Mouse (Mus musculus) ovary, postnatal 14 days (tissue): ENCODE results near the gene Prlr.

Source experiments
- DNase-seq: peaks from one replicate; pipeline ENCODE4 v3.0.0; 2022; ENCODE audit warnings: low spot score

The Prlr gene

DNA sequence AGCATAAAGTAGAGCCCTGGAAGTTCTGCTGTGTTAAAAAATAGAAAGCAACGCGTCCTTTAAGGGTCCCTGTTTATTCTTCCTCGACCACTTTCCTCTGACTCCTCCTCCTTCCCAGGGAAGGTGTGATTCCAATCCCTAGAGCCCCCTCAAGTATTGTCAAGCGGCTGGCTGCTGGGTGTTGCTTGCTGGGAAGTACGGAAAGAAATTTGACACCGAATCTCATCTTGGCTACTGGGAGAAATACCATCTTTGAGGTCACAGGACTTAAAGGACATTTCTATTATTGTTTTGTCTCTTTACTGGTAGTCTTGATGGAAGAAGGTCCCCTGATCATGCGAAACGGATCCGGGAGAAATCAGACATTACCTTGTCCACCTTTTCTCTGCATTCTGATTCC, at the start of gene Prlr:
TSS of gene Prlr (plus strand) at position 156 of the 400 bp plus-strand sequence.
- DNase-seq = no peak

DNA sequence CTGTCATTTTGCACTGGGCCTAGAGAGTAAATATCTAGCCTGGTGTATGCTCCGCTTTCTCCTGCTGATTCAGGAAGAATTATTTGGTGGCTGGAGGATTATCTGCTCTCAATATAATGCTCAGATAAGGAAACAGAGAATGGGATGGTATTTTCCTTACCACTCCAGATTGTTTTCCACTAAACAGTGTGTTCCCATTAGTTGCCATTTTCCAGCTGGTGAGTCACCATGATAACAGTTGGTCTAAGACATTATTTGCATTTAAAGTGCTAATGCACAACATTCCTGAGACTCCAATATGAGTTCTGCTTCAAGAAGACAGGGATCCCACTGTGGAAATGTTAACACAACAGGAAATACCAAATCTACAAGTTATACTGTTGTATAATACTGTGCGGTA, 43.3 kb upstream of the Prlr start:
- no peak for DNase-seq

DNA sequence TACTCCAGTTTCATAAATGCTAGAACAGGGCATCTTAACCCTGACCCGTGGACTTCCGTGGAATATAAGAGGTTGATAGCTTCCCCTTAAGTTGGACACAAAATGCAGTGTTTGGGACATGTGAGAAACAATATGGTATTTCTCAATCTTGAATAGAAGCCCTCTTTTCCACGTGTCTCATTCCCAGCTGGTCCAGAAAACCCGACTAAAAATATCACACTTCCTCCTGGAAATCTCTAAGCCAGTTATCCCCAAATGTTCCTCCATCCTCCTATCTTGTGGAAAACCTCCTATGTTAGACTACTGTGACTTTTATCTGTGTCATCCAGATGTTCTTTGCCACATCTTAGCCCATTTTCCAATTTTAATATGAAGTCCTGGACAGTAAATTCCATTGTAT, 42.1 kb upstream of the Prlr start:
- DNase-seq = no peak

- DNase-seq = no peak
These were observed 32.5 kb upstream of the Prlr start for GRCm38 (mm10) chr15:10144520-10144919.

- DNase-seq = no peak
These were observed 28.8 kb upstream of the Prlr start for GRCm38 (mm10) chr15:10148196-10148595.

DNA sequence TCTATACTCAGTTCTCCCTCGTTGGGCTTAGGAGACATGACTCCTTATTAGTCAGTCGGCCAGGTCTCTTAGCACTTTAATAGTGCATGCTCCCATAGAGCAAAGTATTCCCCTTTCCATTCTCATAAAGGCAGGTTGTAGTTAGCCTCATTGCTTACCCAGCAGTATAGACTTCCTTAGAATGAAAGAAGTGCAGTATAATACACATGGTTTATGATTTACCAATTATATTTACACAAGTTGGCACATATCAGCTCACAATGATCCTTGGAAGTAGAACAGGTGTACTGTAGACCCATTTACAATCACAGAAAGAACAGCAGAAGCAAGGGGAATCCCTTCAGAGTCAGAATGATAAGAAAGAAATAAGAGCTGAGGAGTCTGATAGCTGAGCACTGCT, 16.4 kb upstream of the Prlr start:
- DNase-seq = no peak

- DNase-seq = no peak
These were observed 2.0 kb upstream of the Prlr start for GRCm38 (mm10) chr15:10175078-10175477.

DNA sequence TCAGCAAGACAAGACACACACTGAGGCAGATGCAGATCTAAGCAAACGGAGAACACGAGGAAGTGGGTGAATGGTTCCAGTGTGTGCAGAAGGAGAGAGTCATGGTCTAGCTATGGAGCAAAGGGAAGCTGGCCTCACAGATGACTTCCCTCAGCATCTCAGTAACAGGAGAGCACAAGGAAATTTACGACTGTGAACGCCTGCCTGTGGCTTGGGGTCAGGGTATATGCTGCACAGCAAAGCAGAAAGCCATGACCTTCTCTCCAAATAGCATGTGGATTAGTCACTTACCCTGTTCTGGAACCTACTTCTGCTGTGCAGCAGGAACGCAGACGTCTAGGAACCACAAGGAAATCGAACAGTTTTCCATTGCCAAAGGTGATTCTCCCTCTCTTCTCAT, 1.4 kb upstream of the Prlr start:
- no peak for DNase-seq

- DNase-seq = peak; percentile 18
These were observed 587 bp downstream of the Prlr start for GRCm38 (mm10) chr15:10177519-10178130.

DNA sequence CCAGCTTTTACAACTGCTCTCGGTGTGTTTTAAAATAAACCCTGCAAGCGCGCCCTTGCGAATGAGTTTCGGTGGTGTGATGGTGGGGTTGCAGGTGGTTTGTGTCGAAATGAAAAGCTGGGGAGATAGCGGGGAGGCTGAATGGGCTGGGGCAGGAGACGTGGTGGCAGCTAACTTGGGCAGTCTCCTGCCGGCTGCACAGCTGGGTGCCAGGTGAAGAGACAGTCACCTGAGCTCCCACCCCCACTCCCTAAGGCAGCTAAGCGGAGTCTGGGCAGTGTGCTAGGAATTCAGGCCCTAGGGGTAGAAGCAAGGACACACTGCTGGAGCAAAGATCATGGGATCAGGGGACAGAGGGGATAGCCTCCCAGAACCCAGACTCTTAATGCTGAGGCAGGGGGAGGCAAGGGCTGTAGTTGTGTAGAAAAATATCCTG, 1.1 kb downstream of the Prlr start:
- DNase-seq = no peak

- no peak for DNase-seq
These were observed 3.7 kb downstream of the Prlr start for GRCm38 (mm10) chr15:10180694-10181093.

GRCm38 (mm10) chr15:10192101-10192630, 15.1 kb downstream of the Prlr start:
- DNase-seq = no peak

DNA sequence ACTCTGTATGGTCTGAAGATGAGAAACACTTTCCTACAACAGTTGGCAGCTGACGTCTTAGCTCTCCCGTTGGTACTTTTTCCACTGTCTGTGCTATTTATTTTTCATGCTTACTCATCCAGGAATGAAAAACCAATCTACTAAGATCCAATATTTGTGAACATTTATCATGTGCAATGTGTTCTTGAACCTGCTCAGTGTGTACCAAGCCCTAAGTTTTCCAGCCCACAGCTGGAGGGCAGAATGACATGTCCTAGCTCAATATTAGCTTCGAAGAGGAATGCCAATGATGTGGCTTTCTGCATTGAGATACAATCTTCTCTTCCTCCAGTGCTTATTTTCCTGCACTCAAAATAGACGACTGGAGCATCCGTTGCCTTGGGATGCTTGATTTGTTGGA, 24.0 kb downstream of the Prlr start:
- no peak for DNase-seq

DNA sequence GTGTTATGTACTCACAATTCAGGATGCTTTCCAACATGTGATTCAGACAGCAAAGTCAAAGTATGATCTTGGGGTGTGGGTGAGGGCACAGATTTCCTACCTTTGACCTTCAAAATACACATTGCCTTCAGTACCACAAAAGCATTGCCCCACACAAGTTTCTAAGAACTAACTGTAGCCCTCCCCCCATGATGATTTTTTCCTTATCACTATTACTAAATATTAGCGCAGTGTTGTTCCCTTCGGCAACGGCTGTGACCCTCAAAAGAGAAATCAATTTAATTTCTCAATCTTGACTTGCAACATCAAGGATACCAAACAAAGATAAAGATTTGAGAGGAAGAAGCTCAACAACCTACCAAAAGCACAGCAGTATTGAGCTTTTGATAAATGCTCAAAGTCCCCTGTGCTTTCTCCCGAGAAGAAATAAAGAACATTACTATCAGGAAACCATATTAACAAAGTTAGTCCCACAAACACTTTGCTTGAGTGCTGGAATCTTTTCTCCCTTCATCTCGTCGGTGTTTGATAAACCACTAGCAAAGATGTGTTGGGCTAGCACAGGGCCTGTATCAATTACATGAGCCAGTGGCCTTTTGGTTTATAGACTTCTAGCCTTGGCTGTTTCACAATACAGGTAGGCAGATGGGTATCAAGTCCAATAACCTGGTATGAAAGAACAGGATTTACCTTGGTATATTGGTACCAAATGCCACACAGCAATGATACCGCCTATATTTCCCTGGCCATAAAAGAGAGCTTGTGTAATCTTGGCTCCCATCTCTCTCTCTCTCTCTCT, 25.7 kb downstream of the Prlr start:
- DNase-seq = no peak

DNA sequence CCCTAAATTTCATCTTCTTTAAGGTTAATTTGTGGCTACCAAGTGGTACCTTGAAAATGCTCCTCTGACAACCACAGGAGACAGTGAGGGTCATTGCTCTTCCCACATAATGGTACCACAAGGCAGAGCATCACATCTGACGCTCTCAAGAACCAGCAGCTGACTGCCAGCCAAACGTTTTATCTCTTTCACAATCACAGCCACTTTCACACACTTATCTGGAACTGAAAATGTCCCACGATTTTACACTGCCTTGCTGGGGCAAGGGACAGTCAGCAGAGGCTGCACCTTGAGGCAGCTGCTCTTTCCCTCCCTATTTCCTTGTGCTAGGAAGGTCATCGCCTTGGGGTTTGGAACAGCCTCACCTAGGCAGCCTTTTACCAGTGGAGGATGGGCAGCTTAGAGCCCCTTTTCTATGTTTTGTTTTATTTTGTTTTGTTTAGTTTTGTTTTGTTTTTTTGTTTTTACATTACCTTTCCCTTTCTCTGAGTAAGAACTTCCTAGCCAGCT, 33.3 kb downstream of the Prlr start:
- no peak for DNase-seq

DNA sequence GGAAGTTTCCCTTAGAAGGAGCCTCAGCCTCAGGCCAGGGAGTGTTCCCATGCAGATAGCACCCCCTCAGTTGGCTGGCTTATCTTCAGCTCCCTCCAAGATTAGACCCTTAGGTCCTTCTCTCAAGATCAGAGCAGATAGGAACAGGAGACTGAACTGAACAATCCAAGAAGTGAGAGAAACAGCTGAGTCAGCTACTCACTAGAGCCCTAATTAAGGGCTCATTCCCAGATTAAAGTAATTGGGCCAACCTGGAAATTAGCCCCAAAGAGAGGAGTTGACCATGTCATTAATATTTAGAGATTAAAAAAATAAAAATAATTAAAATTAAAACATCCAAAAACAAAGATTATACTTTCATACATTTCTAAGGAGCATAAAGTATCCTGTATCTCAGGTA, 35.0 kb downstream of the Prlr start:
- DNase-seq = no peak

DNA sequence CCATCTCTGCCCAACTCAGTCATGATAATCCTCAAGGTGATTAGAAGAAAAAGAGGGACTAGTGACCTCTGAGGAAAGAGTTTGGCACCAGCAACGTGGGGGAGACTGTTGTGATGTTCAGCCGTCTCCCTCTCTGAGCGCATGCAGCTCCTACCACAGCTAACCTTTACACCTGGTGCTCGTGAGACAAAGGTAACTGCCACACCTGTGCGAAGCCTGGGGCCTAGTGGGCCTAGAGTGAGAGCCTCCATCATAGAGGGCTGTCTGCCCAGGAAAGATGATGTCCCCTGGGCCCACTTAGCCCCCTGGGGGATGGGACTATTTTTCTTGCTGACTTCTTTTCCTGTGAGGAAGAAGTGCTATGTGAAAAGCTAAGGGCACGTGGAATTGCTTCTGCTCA, 36.2 kb downstream of the Prlr start:
- DNase-seq = no peak

DNA sequence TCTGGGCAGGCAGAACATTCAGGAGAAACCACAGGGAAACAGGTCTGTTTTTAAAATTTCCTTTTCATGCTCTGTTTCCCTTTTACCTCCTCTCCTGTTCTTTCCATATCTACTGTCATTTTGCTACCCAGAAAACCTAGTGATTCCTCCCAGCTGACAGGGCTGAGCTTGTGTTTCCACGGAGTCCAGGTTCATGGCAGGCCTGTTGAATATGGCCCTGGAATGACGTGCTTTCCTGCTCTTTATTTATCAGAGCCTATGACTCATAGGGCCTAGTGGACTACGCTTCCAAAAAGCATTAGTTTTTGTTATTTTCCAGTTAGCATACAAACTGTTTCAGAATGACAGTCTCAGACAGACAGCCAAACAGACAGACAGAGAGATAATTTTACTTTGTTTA, 36.7 kb downstream of the Prlr start:
- DNase-seq = no peak

GRCm38 (mm10) chr15:10215719-10216118, 38.7 kb downstream of the Prlr start:
- no peak for DNase-seq

- no peak for DNase-seq
These were observed 39.2 kb downstream of the Prlr start for GRCm38 (mm10) chr15:10216189-10216588.

- no peak for DNase-seq
These were observed 46.6 kb downstream of the Prlr start for GRCm38 (mm10) chr15:10223614-10224155.

DNA sequence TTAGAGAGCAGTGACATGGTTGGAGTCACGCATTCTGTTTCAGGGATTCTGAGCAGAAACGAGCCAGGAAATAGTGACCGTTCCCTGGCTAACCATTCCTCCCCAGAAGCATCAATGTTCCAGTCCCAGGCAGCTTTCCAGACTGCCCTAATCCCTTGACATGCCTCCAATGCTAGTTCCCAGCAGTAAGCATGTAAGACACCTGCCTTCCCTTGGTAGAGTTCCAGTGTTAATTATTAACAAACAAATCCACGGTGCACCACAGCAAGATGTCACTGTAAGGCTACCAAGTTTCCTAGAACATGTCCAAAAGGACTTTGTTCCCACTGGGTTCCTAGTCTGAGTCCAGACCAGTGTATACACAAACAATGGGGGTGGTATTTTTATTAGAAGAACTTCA, 48.7 kb downstream of the Prlr start:
- DNase-seq = no peak

- no peak for DNase-seq
These were observed 51.6 kb downstream of the Prlr start for GRCm38 (mm10) chr15:10228636-10229035.
